20 mouse cellular contexts compared by ENCODE assay signal in genomic region chr12:111243733-111244132, GRCm38 (mm10). TPM values are rescaled to one million over a fixed set of nuclear protein-coding genes. Genes with fewer than 3 reads are reported as not detected.
"Had no signal": no experiment of that assay in that cellular context is flagged by ENCODE, and none has a peak within 500 bp of the region (broad histone marks: within the 10 kb centered on the region; RNA-seq: fewer than 3 reads in every experiment).

No protein-coding gene starts in this region.

- ATAC-seq: midbrain, embryonic 16.5 days had no signal

- DNase-seq: lung, adult 18-20 months; lung, embryonic 14.5 days; lung, postnatal 10 days; lung, postnatal 4 days; midbrain, embryonic 14.5 days; right cerebral cortex, postnatal 14 days; right cerebral cortex, postnatal 4 days; spleen, adult 18-20 months; thymus, adult 18-20 months; thymus, postnatal 14 days; thymus, postnatal 36 days had no signal

RNA-seq across cellular contexts. Expression of gene Amn, which starts 27.2 kb away (rescaled TPM):
- polyA plus RNA-seq: stomach, embryonic 14.5 days had no signal

RNA-seq across cellular contexts. Expression of gene 4930595D18Rik, which starts 59.4 kb away (rescaled TPM):
- polyA plus RNA-seq: lung, embryonic 14.5 days; lung, embryonic 16.5 days; midbrain, embryonic 10.5 days; midbrain, embryonic 12.5 days; midbrain, embryonic 14.5 days; midbrain, embryonic 16.5 days; neural tube, embryonic 12.5 days; neural tube, embryonic 14.5 days; small intestine, adult 2 months; stomach, embryonic 14.5 days; stomach, embryonic 16.5 days had no signal
